Mouse (Mus musculus): Measurements from ENCODE around the gene Stx2. TPM values are rescaled to one million over a fixed set of nuclear protein-coding genes. Genes with fewer than 3 reads are reported as not detected.

Stx2 gene
- 25.1 and 31.0 TPM in 2 replicates for polyA plus RNA-seq (2014; fragmentation: Nextera tagmentation; extraction: Ambion mirVana)

GRCm38 (mm10) chr5:129008412-129008826 lies at the start of gene Stx2:
Gene Stx2 (minus strand): TSS chr5:129008574.
- Histone ChIP-seq H3K9me3 (ENCODE audit: control insufficient read depth, low read length) (no peaks in the 10 kb centered on the region), H3K4me2 (replicated peaks; ENCODE audit: low read depth, low read length) (peak within 1 kb of the TSS; percentile 69), H3K9ac (ENCODE audit: low read depth, low read length) (peak within 1 kb of the TSS; percentile 67), H3K36me3 (ENCODE audit: control insufficient read depth, insufficient read depth, low read length) (no peaks in the 10 kb centered on the region), H3K27ac (ENCODE audit: low read depth, low read length) (no peak within 1 kb of the TSS), H3K4me1 (replicated peaks; ENCODE audit: control insufficient read depth, insufficient read depth, low read length) (no peaks in the 10 kb centered on the region), H3K27me3 (ENCODE audit: control insufficient read depth, insufficient read depth, low read length) (no peaks in the 10 kb centered on the region), H3K4me3 (ENCODE audit: low read depth, low read length) (peak within 1 kb of the TSS; percentile 49)
- WGBS: under 1% methylated on average over 38 of the region's 39 CpGs
- ATAC-seq (ENCODE audit: low FRiP score): peak; percentile 93
- peak; percentile 92 for DNase-seq (ENCODE audit: low spot score)

- Histone ChIP-seq H3K4me3 (ENCODE audit: low read depth, low read length) (no peak overlapping the region), H3K36me3 (ENCODE audit: control insufficient read depth, insufficient read depth, low read length) (no peaks in the 10 kb centered on the region), H3K27ac (ENCODE audit: low read depth, low read length) (no peak overlapping the region), H3K27me3 (ENCODE audit: control insufficient read depth, insufficient read depth, low read length) (no peaks in the 10 kb centered on the region), H3K4me1 (replicated peaks; ENCODE audit: control insufficient read depth, insufficient read depth, low read length) (0 out of 2 replicates have a peak, but pooled peaks cover 3% of the 10 kb centered on the region), H3K9ac (ENCODE audit: low read depth, low read length) (no peak overlapping the region), H3K9me3 (ENCODE audit: control insufficient read depth, low read length) (no peaks in the 10 kb centered on the region), H3K4me2 (replicated peaks; ENCODE audit: low read depth, low read length) (no peak overlapping the region)
- ATAC-seq (ENCODE audit: low FRiP score) (no peak), DNase-seq (ENCODE audit: low spot score) (no peak)
- 88% methylated on average over 9 of the region's 9 CpGs for WGBS
Measured at GRCm38 (mm10) chr5:129054675-129055284, 46.4 kb upstream of the Stx2 start.

- 0 out of 2 replicates have a peak, but pooled peaks cover 3% of the 10 kb centered on the region for H3K4me1 ChIP-seq (replicated peaks; ENCODE audit: control insufficient read depth, insufficient read depth, low read length)
- no peaks in the 10 kb centered on the region for H3K36me3 ChIP-seq (ENCODE audit: control insufficient read depth, insufficient read depth, low read length)
- no peak overlapping the region for H3K4me3 ChIP-seq (ENCODE audit: low read depth, low read length)
- WGBS: 25% methylated on average over 20 of the region's 20 CpGs
- peak overlapping the region; percentile 4; the same call in 1 of the 2 replicates for H3K4me2 ChIP-seq (replicated peaks; ENCODE audit: low read depth, low read length)
- no peaks in the 10 kb centered on the region for H3K9me3 ChIP-seq (ENCODE audit: control insufficient read depth, low read length)
- 0 out of 2 replicates have a peak overlapping the region, but pooled peaks have one; percentile 23 for H3K9ac ChIP-seq (ENCODE audit: low read depth, low read length)
- DNase-seq (ENCODE audit: low spot score): peak; percentile 56
- H3K27ac ChIP-seq (ENCODE audit: low read depth, low read length): peak overlapping the region; percentile 77
- no peaks in the 10 kb centered on the region for H3K27me3 ChIP-seq (ENCODE audit: control insufficient read depth, insufficient read depth, low read length)
- ATAC-seq (ENCODE audit: low FRiP score): peak; percentile 77
Measured at GRCm38 (mm10) chr5:129052636-129053355, 44.4 kb upstream of the Stx2 start.

GRCm38 (mm10) chr5:129051910-129052309 lies 43.5 kb upstream of the Stx2 start:
- Histone ChIP-seq H3K36me3 (ENCODE audit: control insufficient read depth, insufficient read depth, low read length) (no peaks in the 10 kb centered on the region), H3K9me3 (ENCODE audit: control insufficient read depth, low read length) (no peaks in the 10 kb centered on the region), H3K4me2 (replicated peaks; ENCODE audit: low read depth, low read length) (no peak overlapping the region), H3K4me1 (replicated peaks; ENCODE audit: control insufficient read depth, insufficient read depth, low read length) (0 out of 2 replicates have a peak, but pooled peaks cover 3% of the 10 kb centered on the region), H3K27me3 (ENCODE audit: control insufficient read depth, insufficient read depth, low read length) (no peaks in the 10 kb centered on the region), H3K9ac (ENCODE audit: low read depth, low read length) (no peak overlapping the region), H3K27ac (ENCODE audit: low read depth, low read length) (no peak overlapping the region), H3K4me3 (ENCODE audit: low read depth, low read length) (no peak overlapping the region)
- DNase-seq (ENCODE audit: low spot score) (no peak), ATAC-seq (ENCODE audit: low FRiP score) (no peak)
- 88% methylated on average over 3 of the region's 3 CpGs for WGBS

- no peak for ATAC-seq (ENCODE audit: low FRiP score)
- no peak overlapping the region for H3K9ac ChIP-seq (ENCODE audit: low read depth, low read length)
- WGBS: 66% methylated on average over 9 of the region's 9 CpGs
- H3K27me3 ChIP-seq (ENCODE audit: control insufficient read depth, insufficient read depth, low read length): no peaks in the 10 kb centered on the region
- H3K4me2 ChIP-seq (replicated peaks; ENCODE audit: low read depth, low read length): no peak overlapping the region
- H3K27ac ChIP-seq (ENCODE audit: low read depth, low read length): no peak overlapping the region
- peak; percentile 76 for DNase-seq (ENCODE audit: low spot score)
- no peak overlapping the region for H3K4me3 ChIP-seq (ENCODE audit: low read depth, low read length)
- 0 out of 2 replicates have a peak, but pooled peaks cover 3% of the 10 kb centered on the region for H3K4me1 ChIP-seq (replicated peaks; ENCODE audit: control insufficient read depth, insufficient read depth, low read length)
- H3K36me3 ChIP-seq (ENCODE audit: control insufficient read depth, insufficient read depth, low read length): no peaks in the 10 kb centered on the region
- no peaks in the 10 kb centered on the region for H3K9me3 ChIP-seq (ENCODE audit: control insufficient read depth, low read length)
Measured at GRCm38 (mm10) chr5:129049372-129049771, 41.0 kb upstream of the Stx2 start.

GRCm38 (mm10) chr5:129045641-129046580 lies 37.5 kb upstream of the Stx2 start:
- H3K27ac ChIP-seq (ENCODE audit: low read depth, low read length): no peak overlapping the region

GRCm38 (mm10) chr5:129037739-129038138 lies 29.4 kb upstream of the Stx2 start:
- Histone ChIP-seq H3K4me2 (replicated peaks; ENCODE audit: low read depth, low read length) (no peak overlapping the region), H3K4me1 (replicated peaks; ENCODE audit: control insufficient read depth, insufficient read depth, low read length) (no peaks in the 10 kb centered on the region), H3K9ac (ENCODE audit: low read depth, low read length) (no peak overlapping the region), H3K27me3 (ENCODE audit: control insufficient read depth, insufficient read depth, low read length) (no peaks in the 10 kb centered on the region), H3K9me3 (ENCODE audit: control insufficient read depth, low read length) (no peaks in the 10 kb centered on the region), H3K4me3 (ENCODE audit: low read depth, low read length) (no peak overlapping the region), H3K27ac (ENCODE audit: low read depth, low read length) (no peak overlapping the region), H3K36me3 (ENCODE audit: control insufficient read depth, insufficient read depth, low read length) (no peaks in the 10 kb centered on the region)
- DNase-seq (ENCODE audit: low spot score): no peak
- WGBS: 86% methylated on average over 7 of the region's 7 CpGs
- no peak for ATAC-seq (ENCODE audit: low FRiP score)

More at GRCm38 (mm10) chr5:129045641-129046580, 37.5 kb upstream of the Stx2 start:
- DNase-seq (ENCODE audit: low spot score): peak; percentile 35
- H3K9me3 ChIP-seq (ENCODE audit: control insufficient read depth, low read length): no peaks in the 10 kb centered on the region
- ATAC-seq (ENCODE audit: low FRiP score): no peak
- no peak overlapping the region for H3K4me2 ChIP-seq (replicated peaks; ENCODE audit: low read depth, low read length)
- H3K36me3 ChIP-seq (ENCODE audit: control insufficient read depth, insufficient read depth, low read length): no peaks in the 10 kb centered on the region
- WGBS: 68% methylated on average over 26 of the region's 26 CpGs
- H3K4me3 ChIP-seq (ENCODE audit: low read depth, low read length): no peak overlapping the region
- H3K4me1 ChIP-seq (replicated peaks; ENCODE audit: control insufficient read depth, insufficient read depth, low read length): no peaks in the 10 kb centered on the region
- no peak overlapping the region for H3K9ac ChIP-seq (ENCODE audit: low read depth, low read length)
- no peaks in the 10 kb centered on the region for H3K27me3 ChIP-seq (ENCODE audit: control insufficient read depth, insufficient read depth, low read length)

- Histone ChIP-seq H3K27me3 (ENCODE audit: control insufficient read depth, insufficient read depth, low read length) (no peaks in the 10 kb centered on the region), H3K4me3 (ENCODE audit: low read depth, low read length) (no peak overlapping the region), H3K4me2 (replicated peaks; ENCODE audit: low read depth, low read length) (no peak overlapping the region), H3K27ac (ENCODE audit: low read depth, low read length) (no peak overlapping the region), H3K9ac (ENCODE audit: low read depth, low read length) (no peak overlapping the region), H3K9me3 (ENCODE audit: control insufficient read depth, low read length) (no peaks in the 10 kb centered on the region), H3K4me1 (replicated peaks; ENCODE audit: control insufficient read depth, insufficient read depth, low read length) (no peaks in the 10 kb centered on the region), H3K36me3 (ENCODE audit: control insufficient read depth, insufficient read depth, low read length) (no peaks in the 10 kb centered on the region)
- ATAC-seq (ENCODE audit: low FRiP score) (no peak), DNase-seq (ENCODE audit: low spot score) (no peak)
- 90% methylated on average over 5 of the region's 5 CpGs for WGBS
Measured at GRCm38 (mm10) chr5:129036678-129037077, 28.3 kb upstream of the Stx2 start.
